Mouse (Mus musculus) inflammation-experienced regulatory T-cells (primary cell): ENCODE measurements around the gene Magee1. TPM values are rescaled to one million over a fixed set of nuclear protein-coding genes. Genes with fewer than 3 reads are reported as not detected.

Experiments used
- polyA plus RNA-seq, 2 experiments: library from polyadenylated mRNA; unstranded; fragments of 100-300 nt; shearing (Covaris generic); gene quantifications; one replicate each; pipeline ENCODE4 v1.2.1; 2017

Gene Magee1
- 10 to 100 TPM; 11.2 to 12.8 TPM for polyA plus RNA-seq

GRCm38 (mm10) chrX:105120275-105121226, at the start of gene Magee1:
TSS of gene Magee1 (plus strand) at chrX:105120378.

GRCm38 (mm10) chrX:105079615-105080092, 40.5 kb upstream of the Magee1 start, which contains the start of gene Pbdc1:
TSS of gene Pbdc1 (plus strand) at chrX:105079756.

Other genes starting within 250 kb of the Magee1 start
- 10 to 100 TPM; 29.3 to 35.3 TPM for gene Pbdc1, start 40.6 kb upstream of the Magee1 start, polyA plus RNA-seq